Mouse (Mus musculus) testis, adult 2 months (tissue): Measurements from ENCODE around the gene Ap1s3.

Experiments
- CTCF ChIP-seq: fragments of 200-500 bp; IDR thresholded peaks from 2 replicates; pipeline ENCODE4 v1.5.1; 2012; ENCODE audit warnings: low read depth, mild to moderate bottlenecking, inconsistent platforms, low read length, moderate library complexity; ENCODE audit not compliant: control insufficient read depth, insufficient read depth, insufficient replicate concordance
- POLR2A ChIP-seq: fragments of 200-500 bp; IDR thresholded peaks from 2 replicates; pipeline ENCODE4 v1.6.1; 2012; ENCODE audit warnings: low read depth, mild to moderate bottlenecking, inconsistent platforms, low read length, moderate library complexity; ENCODE audit not compliant: control insufficient read depth

DNA sequence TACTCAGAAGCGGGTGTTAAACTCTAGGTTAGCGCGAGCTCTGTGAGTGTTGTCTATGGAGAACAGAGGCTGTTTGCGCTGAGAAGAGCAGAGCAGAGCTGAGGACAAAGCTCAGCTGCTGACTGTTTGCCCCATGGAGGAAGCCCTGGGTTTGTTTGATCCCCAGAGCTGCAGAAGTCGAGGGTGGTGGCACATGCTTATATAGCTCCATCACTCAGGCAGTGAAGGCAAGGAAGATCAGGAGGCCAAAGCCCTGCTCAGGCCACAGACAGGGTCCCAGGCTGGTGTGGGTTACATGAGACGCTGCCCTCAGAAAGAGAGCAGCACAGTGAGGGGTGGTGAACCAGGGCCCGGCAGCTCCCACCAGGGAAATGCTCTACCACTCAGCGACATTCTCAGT is 38.4 kb upstream of the Ap1s3 start:
- TF ChIP-seq POLR2A = no peak
- TF ChIP-seq CTCF = no peak
